Mouse (Mus musculus): ENCODE results near the gene Atp1a1.

DNA sequence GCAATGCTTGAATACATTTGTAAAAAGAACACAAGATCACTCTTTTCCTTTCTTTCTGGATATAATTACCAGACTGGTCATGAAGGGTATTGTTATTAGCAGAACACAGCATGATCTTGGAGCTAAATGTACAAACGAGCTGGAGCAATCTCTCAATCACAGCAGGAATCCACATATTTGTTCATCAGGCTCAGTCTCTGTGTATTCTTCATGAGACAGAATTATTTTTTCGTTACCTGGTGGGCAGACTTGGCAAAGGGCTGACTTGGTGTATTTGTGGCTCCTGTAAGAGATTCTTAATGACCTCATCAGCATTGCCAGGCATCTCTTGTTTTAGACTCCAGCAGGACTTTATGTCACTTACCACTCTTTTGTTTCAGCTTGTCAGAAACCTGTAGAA, 31.6 kb upstream of the Atp1a1 start:
- TF ChIP-seq GATA1 (IDR thresholded peaks at IDR 0.05; ENCODE audit: borderline replicate concordance, low read length) (no peak), FLI1 (IDR thresholded peaks at IDR 0.05; ENCODE audit: low read length) (no peak)
